Mouse (Mus musculus) olfactory bulb, adult 2 months (tissue): Measurements from ENCODE around the gene Tceanc.

ENCODE experiments used
- CTCF ChIP-seq: fragments of 200-500 bp; IDR thresholded peaks from 2 replicates; pipeline ENCODE4 v1.5.1; 2012; ENCODE audit warnings: low read depth, mild to moderate bottlenecking, low read length, moderate library complexity; ENCODE audit not compliant: insufficient read depth
- POLR2A ChIP-seq: fragments of 200-500 bp; IDR thresholded peaks from 2 replicates; pipeline ENCODE4 v1.6.1; 2012; ENCODE audit warnings: mild to moderate bottlenecking, low read depth, low read length, moderate library complexity; ENCODE audit not compliant: insufficient read depth

GRCm38 (mm10) chrX:166535138-166535537 is 16.8 kb upstream of the Tceanc start:
- TF ChIP-seq CTCF, result no peak
- TF ChIP-seq POLR2A, result no peak
